Mouse (Mus musculus) inflammation-experienced regulatory T-cells (primary cell): ENCODE data around the gene Il20rb. TPM values are rescaled to one million over a fixed set of nuclear protein-coding genes. Genes with fewer than 3 reads are reported as not detected.

ENCODE experiments used
- polyA plus RNA-seq, 2 experiments: library from polyadenylated mRNA; unstranded; fragments of 100-300 nt; shearing (Covaris generic); gene quantifications; one replicate each; pipeline ENCODE4 v1.2.1; 2017

Il20rb gene
- 1 to 10 TPM in 1 of 2 experiments, under 1 TPM in 1; 0.71 to 1.2 TPM for polyA plus RNA-seq

GRCm38 (mm10) chr9:100486431-100486830 lies at the start of gene Il20rb:
TSS of gene Il20rb (minus strand) at chr9:100486788.

Other genes starting within 250 kb of the Il20rb start
- gene Nck1, start 59.3 kb upstream of the Il20rb start, polyA plus RNA-seq = 10 to 100 TPM; 91.9 to 95.2 TPM
- gene Slc35g2, start 84.3 kb upstream of the Il20rb start, polyA plus RNA-seq = under 1 TPM in 1 of 2 experiments, not detected in 1; 0.12 TPM
- 10 to 100 TPM; 84.4 to 97.4 TPM for gene Stag1, start 111.0 kb upstream of the Il20rb start, polyA plus RNA-seq